Mouse (Mus musculus) heart, adult 9 months (tissue): ENCODE results near the gene Olfr25.

Source experiments
- DNase-seq, 2 experiments: peaks; one replicate each; pipeline ENCODE4 v3.0.0; 2022; ENCODE audit warnings: low spot score in 2 of 2

The Olfr25 gene

DNA sequence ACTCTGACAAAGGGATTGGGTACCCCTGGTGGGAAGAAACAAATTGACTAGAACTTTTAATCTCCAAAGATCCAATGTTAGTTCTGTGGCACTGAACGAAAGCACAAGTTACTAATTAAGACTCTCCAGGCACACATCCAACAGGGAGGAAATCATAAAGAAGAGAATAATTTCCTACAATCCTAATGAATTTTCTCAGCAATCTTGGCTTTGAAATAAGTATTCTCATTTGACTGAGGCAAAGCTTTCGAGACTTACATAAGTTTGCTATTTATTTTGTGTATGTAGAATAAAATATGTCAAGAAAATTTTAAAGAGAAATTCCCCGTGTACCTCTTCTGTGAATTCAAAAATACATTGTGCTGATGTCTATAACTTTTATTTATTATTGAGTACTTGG is at the start of gene Olfr25:
Gene Olfr25 (plus strand): TSS at position 301 of the 400 bp plus-strand sequence.
- no peak for DNase-seq

GRCm38 (mm10) chr9:38290807-38291206 is 38.1 kb upstream of the Olfr25 start, which contains the start of gene Olfr896-ps1:
Olfr896-ps1 (plus strand) TSS chr9:38291107.
- DNase-seq = no peak

DNA sequence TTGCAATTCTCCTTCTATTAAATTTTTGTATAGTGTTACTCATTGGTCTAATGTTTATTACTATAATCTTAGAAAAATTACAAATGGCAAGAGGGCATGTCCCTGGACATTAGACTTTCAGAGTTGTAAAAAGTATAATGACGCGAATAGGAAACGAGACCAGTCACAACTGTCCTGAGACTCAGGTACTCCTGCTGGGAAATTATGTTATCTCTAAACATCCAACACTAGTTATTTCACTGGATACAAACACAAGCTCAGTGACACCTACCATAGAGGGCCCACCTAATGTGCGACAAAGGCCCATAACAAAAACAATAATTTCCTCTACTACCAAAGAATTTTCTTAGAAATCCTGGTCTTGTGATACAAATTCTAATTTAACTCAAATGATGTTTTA is 19.3 kb downstream of the Olfr25 start, which contains the start of gene Olfr898:
Gene Olfr898 (plus strand): TSS at position 301 of the 400 bp plus-strand sequence.
- DNase-seq = no peak

GRCm38 (mm10) chr9:38366596-38366995 is 37.7 kb downstream of the Olfr25 start, which contains the start of gene Olfr250:
Olfr250 (plus strand) TSS chr9:38366896.
- DNase-seq = no peak

- no peak for DNase-seq
These were observed 47.9 kb downstream of the Olfr25 start, which contains the start of gene Olfr251 for GRCm38 (mm10) chr9:38376786-38377185. Olfr251 (plus strand) TSS chr9:38377086.
